Mouse (Mus musculus): ENCODE measurements around the gene Nprl3.

GRCm38 (mm10) chr11:32219287-32219686 is 48.2 kb downstream of the Nprl3 start:
- TF ChIP-seq GATA1 (IDR thresholded peaks at IDR 0.05; ENCODE audit: borderline replicate concordance, low read length) (no peak), FLI1 (IDR thresholded peaks at IDR 0.05; ENCODE audit: low read length) (no peak)
